Mouse (Mus musculus): ENCODE data around the gene Reps2.

Reps2 gene

DNA sequence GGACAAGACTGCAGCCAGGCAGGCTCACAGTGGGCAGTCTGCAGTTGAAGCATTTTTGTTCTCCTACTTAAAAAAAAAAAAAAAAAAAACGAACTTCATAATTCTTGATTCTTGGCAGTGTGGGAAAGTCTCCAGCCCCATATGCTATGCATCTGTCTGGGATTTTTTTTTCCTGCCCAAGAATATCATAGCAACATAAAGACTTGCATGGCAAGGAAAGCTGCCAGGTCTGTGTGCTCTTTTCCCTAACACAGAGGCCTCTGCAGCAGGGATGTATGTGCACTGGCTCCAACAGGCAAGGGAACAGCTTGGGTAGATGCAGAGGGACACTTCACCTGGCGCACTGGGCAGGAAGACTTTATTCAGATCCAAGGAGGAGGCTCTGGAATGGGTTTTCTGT lies 140.0 kb downstream of the Reps2 start:
- DNase-seq (ENCODE audit: extremely low read depth, insufficient read length, low spot score), result no peak

DNA sequence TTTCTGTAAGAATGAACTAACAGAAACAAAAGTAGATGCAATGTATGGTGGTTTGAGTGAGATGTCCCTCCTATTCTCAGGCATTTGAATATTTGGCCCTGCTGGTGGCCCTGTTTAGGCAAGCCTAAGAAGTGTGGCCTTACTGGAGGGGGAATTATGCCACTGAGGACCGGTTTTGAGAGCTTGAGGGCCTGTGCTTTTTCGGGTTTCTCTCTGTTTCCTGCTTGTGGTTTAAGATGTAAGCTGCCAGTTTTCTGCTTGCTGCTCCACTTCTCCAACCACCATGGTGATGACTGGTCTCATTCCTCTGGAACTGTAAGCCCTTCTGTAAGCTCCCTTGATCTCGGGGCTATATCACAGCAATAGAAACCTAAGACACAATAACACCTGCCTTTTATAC lies 142.5 kb downstream of the Reps2 start:
- no peak for DNase-seq (ENCODE audit: extremely low read depth, insufficient read length, low spot score)

DNA sequence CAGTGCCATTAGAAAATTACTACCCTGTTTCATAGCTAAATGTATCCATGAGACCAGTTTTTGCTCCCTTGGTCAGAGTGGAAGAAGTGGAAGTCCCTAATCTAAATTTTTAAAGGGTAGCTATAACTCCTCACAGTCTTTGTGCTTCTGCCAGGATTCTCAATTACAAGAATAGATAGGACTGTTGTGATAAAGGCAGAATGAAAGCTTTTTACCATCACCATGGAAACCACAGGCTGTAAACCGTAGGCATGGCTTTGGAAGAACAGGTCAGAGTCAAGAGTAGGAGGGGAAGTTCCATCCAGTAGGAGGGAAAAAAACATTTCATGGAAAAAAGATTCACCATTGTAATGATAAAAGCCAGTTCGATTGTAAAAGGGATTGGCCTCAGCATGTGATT lies 147.0 kb downstream of the Reps2 start:
- no peak for DNase-seq (ENCODE audit: extremely low read depth, insufficient read length, low spot score)

DNA sequence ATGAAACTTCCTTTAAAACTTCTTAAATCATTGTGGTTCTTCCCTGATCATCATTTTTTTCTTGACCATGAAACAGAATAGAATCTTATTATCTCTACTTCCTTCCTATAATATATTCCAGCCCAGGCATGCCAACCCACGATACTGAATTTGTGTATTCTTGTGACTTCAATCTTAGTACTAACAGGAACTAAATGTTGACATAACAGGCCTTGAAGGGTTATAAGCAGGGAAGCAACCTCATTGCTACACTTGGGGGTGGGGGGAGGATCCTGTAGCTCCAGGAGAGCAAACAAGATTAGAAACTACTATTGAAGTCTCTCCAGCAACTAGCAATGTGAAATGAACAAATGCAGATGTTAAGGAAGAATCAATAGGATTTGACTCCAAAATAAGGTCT lies 154.8 kb downstream of the Reps2 start:
- no peak for DNase-seq (ENCODE audit: extremely low read depth, insufficient read length, low spot score)

DNA sequence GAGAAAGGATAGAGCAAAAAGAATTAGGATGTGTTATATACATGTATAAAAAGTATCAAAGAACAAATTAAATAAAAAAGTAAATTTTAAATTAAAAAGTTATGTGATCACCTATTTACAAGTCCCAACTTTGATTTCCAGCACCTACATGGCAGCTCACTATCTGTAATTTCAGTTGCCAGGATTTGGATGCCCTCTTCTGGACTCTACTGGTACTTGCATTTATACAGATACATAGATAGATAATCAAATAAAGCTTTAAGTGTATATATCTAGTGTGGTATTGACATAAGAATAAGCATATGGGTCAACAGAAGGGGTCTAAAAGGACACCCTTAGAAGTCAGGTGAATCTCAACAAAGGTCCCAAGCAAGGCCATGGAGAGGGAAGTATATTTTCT lies 155.7 kb downstream of the Reps2 start:
- DNase-seq (ENCODE audit: extremely low read depth, insufficient read length, low spot score), result no peak

DNA sequence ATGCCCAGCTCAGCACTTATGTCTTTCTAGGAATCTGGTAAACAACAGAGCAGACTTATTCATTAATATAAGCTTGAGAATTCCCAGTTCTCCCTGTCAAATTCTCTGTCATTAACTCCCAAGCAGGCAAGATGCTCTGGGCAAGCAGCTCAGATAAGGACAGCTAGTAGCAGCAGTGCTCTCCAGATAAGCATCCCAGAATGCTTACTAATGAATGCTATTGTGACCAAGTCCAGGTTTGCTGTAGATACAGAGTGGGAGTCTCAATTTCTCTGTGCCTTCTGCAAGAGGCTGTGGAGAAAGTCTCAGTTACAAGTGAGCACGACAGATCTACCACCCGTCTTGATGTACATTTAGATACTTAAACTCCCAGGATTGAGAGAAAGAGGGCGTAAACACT lies 173.2 kb downstream of the Reps2 start:
- no peak for DNase-seq (ENCODE audit: extremely low read depth, insufficient read length, low spot score)

DNA sequence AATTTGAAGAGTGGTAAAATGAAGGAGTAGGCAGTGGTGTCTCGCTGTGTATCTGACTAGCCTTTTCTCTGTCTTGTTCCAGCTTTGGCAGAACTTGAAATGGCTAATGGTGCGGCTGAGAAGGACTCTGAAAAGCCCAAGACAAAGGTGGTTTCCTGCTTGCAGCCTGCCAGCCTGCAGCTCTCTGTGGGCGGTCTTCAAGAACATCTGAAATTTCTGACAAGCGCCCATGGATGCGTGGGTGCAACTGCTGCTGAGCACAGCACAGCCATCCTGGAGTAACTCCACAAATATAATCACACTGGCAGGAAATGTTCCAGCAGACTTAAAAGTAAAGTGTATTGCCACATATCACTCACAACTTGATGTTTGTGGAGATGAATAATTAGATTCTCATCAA lies 181.3 kb downstream of the Reps2 start:
- DNase-seq (ENCODE audit: extremely low read depth, insufficient read length, low spot score), result no peak

DNA sequence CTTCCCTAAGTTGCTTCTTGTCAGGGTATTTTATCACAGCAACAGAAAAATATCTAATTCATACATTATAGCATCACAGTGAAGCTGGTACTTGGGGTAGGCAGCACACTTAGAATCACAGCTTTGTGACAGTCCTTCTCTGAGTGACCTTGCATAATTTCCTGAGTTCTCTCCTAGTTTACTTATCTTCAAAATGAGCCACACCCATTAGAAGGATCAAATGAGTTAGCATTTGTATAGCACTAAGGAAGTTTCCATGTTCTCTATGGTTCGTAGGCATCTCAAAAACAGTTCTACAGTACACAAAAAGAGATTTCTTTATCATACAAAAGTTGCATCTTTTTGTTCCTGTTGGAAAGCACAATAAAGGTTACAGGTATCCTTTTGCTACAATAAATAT lies 187.0 kb downstream of the Reps2 start:
- no peak for DNase-seq (ENCODE audit: extremely low read depth, insufficient read length, low spot score)

DNA sequence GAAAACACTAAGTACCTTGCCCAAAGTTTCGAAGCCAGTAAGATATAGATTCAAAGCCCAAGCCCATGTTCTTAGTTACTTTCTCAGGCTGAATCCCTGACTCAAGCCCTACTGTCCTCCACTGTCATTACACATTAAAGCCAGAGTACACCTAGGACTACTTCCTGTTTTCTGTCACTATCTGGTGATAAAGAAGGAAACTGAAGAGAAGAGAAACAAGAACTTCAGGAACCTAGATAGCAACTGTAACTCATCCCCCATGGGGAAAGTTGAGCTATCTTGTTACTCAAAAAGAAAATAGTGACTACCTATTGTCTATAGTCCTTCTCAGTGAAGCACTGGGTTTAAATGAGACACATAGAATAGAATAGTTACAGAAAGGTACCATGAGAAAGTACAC lies 188.1 kb downstream of the Reps2 start:
- no peak for DNase-seq (ENCODE audit: extremely low read depth, insufficient read length, low spot score)

DNA sequence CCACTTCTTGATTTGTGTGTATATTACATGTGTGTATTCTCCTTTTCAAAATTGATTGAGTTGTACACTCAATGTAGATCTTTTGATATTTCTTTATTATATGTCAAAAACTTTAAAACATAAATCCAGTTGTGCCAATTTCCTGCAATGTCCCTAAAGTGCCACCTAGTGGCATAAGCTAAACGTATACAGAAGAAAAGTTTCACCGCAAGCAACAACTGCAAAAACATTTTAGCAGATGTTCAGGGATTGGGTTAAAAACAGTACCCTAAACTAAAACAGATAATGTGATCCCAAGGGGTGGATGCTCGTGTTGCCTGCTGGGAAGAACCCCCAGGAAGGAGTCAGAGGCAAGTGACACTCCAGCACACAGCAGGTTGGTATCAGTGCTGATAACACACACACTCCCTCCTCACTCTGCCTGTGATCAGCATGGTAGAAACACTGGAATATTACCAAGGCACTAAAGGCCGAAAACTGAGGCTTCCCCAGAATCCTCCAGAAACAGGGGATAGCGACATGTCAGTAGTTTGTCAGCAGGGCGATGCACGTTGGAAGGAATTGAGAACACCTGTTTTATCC lies 189.5 kb downstream of the Reps2 start:
- DNase-seq (ENCODE audit: extremely low read depth, insufficient read length, low spot score), result no peak

DNA sequence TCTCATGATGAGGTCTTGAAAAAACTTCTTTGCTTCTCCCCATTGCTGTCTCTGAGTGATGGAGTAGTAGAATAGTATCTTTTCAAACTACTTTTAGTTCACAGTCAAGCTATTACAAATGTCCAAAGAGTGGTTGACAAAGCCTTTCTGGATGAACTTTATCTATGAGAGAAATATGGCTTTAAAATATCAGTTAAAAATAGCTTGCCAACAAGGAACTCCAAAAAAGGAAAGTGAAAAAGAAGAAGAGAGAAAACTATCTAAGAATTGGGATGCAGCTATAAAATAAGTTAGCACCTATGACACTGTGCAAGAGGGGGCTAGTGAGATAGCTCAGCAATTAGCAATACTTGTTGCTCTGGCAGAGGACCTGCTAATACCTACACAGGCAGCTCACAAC lies 190.8 kb downstream of the Reps2 start:
- DNase-seq (ENCODE audit: extremely low read depth, insufficient read length, low spot score), result no peak

DNA sequence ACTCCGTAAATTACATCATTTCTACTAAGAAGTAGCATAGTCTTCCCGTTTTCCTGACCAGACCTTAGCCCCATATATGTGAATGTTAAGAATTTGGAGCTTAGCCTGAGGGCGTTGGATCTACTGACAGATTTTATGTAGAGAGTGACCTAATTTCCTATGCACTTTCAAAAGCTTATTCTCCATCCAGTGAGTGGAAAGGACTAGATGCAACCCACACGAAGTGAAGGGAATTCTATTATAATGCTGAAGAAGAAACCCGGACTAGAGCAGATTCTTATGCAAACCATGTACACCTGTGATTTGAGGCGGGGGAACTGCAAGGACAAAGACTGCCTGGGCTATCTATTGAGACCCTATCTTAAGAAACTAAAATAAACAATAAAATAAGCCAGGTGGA lies 195.5 kb downstream of the Reps2 start:
- DNase-seq (ENCODE audit: extremely low read depth, insufficient read length, low spot score), result no peak

DNA sequence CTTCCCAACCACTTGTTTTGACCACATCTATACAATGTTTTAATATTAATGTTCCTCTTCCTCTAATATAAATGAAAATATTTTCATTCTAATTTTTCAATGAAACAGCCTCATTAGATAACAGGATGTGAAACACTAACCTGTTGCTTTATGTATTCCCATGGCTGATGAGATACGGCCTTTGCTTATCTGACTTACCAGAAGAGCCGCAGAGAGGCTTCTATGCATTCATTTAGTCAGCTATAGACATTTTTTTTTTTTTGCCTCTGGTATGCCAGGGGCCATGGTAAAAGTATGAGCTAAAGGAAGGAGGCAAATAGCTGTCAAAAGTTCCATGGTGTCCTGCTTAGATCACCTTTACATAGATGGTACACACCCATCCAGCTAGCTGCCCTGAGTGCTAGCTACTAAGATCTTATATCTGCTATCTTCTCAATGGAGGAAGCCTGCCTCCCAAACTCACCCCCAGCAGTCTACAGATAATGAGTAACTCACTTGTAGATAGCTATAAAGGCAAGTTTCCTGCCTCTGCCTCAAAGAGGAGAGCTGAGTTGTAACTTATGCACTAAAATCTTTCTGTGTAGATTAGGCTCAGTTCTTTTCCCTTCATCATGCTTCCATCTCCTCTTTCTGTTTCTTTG lies 196.7 kb downstream of the Reps2 start:
- no peak for DNase-seq (ENCODE audit: extremely low read depth, insufficient read length, low spot score)

DNA sequence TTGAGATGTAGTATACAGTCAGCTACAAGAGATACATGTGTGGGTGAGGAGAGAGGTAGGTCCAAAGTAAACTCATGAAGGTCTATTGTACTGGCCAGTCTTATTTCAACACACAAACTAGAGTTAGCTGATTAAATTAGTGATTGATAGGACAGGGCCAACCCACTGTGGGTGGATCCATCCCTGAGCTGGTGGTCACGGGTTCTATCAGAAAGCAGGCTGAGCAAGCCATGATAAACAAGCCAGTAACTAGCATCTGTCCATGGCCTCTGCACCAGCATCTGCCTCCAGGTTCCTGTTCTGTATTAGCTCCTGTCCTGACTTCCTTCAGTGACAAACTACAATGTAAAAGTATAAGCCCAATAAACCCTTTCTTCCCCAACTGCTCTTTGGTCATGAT lies 200.1 kb downstream of the Reps2 start:
- no peak for DNase-seq (ENCODE audit: extremely low read depth, insufficient read length, low spot score)

DNA sequence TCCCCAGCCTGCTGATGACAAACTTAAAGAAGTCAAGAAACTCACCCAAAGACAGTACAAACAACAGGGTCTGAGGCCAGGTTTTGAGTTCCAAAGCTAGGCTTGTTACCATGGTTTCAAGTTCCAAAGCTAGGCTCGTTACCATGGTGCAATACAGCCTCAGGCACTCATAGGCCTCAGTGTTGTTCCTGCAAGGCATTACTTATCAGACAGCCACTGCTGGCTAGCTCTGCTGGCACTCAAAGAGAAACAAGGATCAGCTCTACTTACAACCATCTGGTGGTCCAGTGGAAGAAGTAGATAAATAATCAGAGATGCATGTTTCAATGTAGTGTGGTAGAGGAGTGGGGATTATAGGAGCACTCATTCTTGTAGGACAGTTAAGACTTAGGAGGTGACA lies 200.5 kb downstream of the Reps2 start:
- DNase-seq (ENCODE audit: extremely low read depth, insufficient read length, low spot score), result no peak

DNA sequence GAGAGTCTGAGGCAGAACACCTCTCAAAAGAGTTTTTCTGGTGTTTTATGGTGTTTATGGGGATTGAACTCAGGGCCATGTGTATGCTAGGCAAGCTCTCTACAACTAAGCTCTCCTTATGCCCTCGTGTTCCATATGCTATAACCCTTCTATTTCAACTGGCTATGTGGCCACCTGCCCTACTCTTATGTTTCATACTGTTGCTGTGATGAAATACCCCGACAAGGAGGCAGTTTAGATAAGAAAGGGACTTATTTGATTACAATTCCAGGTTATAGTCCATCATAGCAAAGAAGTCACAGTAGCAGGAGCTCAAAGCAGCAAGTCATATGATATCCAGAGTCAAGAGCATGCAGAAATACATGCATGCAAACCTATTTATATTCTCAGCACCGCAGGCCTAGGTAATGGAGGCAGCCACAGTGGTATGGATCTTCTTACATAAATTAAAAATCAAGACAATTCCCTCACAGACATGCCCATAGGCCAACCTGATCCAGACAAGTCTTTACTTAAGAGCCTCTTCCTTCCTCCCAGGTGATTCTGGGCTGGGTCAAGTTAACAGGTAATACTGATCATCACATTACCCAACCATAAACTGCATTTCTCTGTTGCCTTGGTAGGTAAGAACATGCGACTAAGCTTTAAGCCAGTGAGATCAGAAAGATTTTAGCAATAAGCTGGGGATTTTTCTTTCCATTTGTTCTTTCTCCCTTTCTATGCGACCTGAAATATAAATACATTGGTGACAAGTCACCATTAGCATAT lies 210.5 kb downstream of the Reps2 start:
- no peak for DNase-seq (ENCODE audit: extremely low read depth, insufficient read length, low spot score)

DNA sequence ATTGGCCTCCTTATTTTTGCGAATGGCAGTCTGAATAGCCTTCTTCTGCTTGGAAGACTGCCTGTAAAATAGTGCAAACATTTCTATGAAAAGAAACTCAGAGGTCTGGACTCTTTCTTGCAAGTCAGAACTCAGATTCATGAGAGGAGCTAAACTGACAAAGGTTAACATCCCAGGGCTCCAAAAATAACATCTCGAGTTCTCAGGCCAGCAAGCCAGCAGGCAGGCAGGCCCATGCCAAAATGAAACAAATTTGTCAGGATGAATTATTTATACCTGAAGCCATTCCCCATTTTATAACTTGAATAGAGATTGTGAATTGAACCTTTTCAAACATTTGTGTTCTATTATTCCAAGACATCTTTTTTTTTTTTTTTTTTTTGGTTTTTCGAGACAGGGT lies 215.8 kb downstream of the Reps2 start:
- no peak for DNase-seq (ENCODE audit: extremely low read depth, insufficient read length, low spot score)

DNA sequence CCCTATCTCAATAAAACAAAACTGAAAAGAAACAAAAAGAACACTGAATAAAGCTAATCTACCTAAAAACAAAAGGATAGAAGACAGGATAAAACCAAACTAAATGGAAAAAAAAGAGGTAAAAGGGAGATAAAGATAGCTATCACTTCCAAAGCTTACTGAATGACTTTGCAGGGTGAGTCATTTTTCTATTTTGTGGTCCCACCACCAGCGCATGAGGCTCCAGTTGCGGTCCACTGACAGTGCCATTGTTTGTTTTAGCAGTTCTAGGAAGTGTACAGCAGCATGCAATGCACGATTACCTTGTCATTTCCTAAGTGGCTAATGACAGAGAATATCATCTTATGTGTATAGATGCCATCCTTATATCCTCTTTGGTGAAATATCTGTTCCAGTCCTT lies 224.0 kb downstream of the Reps2 start:
- no peak for DNase-seq (ENCODE audit: extremely low read depth, insufficient read length, low spot score)

DNA sequence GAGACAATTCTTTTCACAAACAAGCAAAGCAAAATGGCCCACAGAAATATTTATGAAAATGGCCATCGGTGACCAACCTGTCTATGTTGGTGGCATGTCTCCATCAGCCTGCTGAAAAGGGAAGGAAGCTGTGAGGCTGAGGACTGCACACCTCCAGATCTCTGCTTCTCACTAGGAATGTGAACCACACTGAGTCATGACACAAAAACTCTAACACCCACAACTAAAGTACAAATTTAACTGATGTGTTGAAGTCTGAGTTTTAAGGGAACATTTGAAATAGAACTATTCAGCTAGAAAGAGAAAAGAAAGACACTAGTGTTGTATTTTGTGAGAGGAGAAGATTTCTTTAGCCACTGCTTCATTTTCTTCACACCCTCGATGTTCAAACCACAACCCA lies 230.3 kb downstream of the Reps2 start:
- DNase-seq (ENCODE audit: extremely low read depth, insufficient read length, low spot score), result no peak

DNA sequence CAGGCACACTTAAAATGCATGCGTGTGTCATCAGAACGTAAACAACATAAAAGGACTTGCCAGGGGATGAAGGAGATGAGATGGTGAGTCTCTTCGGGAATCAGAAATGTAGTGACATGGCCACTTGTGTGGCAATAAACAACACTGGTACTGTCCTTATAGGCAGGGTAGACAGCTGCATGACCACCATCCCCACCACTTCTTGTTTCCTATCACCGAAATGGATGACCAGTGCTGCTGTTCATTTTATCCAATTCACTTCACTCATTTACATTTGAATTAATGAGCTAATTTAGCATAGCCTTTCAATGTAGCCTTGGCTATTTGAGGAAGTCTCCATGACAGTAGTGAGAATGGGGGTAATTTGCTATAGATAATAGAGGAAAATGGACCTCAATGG lies 236.2 kb downstream of the Reps2 start:
- no peak for DNase-seq (ENCODE audit: extremely low read depth, insufficient read length, low spot score)

DNA sequence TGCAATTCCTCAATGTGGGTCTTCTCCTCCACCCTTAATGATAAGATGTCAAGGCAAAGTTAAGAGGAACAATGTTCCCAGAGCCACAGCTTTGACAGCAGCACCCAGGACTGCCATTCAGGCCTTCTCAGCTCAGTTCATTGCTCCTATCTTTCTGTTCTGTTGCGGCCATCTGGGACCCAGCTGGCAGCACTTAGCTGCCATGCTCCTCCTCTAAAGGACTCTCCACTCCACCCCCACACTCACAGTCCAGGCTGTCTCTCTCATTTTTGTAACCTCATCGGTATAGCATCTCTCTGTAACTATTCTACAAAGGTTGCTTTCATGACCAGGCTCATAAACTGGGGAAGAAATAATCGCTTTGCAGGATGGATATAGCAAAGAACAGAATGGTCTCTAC lies 241.0 kb downstream of the Reps2 start:
- no peak for DNase-seq (ENCODE audit: extremely low read depth, insufficient read length, low spot score)

DNA sequence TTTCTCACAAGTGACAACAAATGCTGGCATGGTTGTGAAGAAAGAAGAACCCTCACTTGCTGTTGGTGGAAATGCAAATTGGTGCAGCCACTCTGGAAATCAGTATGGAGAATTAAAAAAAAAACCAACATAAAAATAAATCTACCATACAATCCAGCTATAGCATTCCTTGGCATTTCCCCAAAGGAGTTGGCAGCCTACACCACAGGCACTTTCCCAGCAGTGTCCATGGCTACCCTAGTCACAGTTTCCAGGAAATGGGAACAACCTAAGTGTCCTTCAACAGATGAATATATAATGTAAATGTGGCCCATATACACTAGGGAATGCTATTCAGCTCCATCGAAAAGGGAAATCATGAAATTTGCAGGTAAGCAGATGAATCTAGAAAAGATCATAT lies 262.7 kb downstream of the Reps2 start:
- DNase-seq (ENCODE audit: extremely low read depth, insufficient read length, low spot score), result no peak

Measured in 3134 (cell line).